Mouse (Mus musculus) CH12.LX (cell line): Measurements from ENCODE around the gene Sv2a. TPM values are rescaled to one million over a fixed set of nuclear protein-coding genes. Genes with fewer than 3 reads are reported as not detected.
A peak's percentile ranks its signal among the peaks of the same experiment; 100 is the strongest.

Source experiments
- DNase-seq: peaks from one replicate; pipeline ENCODE4 v3.0.0-alpha.2; 2013; ENCODE audit errors: extremely low read depth
- H3K27ac ChIP-seq: 2 replicates; pipeline ENCODE4 v1.5.1; 2012; ENCODE audit warnings: low read depth, mild to moderate bottlenecking, control low read depth, moderate library complexity; ENCODE audit not compliant: insufficient read depth
- H3K27me3 ChIP-seq: replicated peaks from 2 replicates; pipeline ENCODE3; 2012; ENCODE audit warnings: inconsistent platforms
- H3K36me3 ChIP-seq, 2 experiments: replicated peaks in 1 of 2; 2 replicates each; pipeline versions ENCODE3 to v1.6.1; 2012; ENCODE audit warnings: inconsistent platforms in 1 of 2, low read length in 1 of 2, mild to moderate bottlenecking in 1 of 2, mixed read lengths in 1 of 2, moderate library complexity in 1 of 2; ENCODE audit not compliant: control insufficient read depth in 1 of 2, insufficient read depth in 1 of 2
- H3K4me1 ChIP-seq, 2 experiments: 2 replicates each; pipeline ENCODE4 v1.6.1; 2012; ENCODE audit warnings: inconsistent platforms in 1 of 2, moderate library complexity in 1 of 2; ENCODE audit not compliant: insufficient read depth in 2 of 2, control insufficient read depth in 1 of 2
- H3K4me2 ChIP-seq: 2 replicates; pipeline ENCODE4 v1.6.1; 2012; ENCODE audit warnings: low read depth, mild to moderate bottlenecking, control low read depth; ENCODE audit not compliant: poor library complexity, insufficient read depth, severe bottlenecking
- H3K4me3 ChIP-seq, 3 experiments: fragments of 150-350 bp in 1 of 3; sonication (generic) in 1 of 3; replicated peaks in 1 of 3; 2 replicates each; pipeline versions ENCODE3 to v1.5.1; 2011 to 2012; ENCODE audit warnings: low read depth in 2 of 3, low read length in 2 of 3, mild to moderate bottlenecking in 2 of 3, moderate library complexity in 2 of 3, control low read depth in 1 of 3, improper control_type of control experiment in 1 of 3, inconsistent platforms in 1 of 3, mixed read lengths in 1 of 3; ENCODE audit not compliant: poor library complexity in 1 of 3
- H3K79me2 ChIP-seq: replicated peaks from 2 replicates; pipeline ENCODE4 v1.6.1; 2012; ENCODE audit warnings: mild to moderate bottlenecking, moderate library complexity; ENCODE audit not compliant: control insufficient read depth, poor library complexity, insufficient read depth, severe bottlenecking; ENCODE audit errors: extremely low read depth
- H3K9ac ChIP-seq: 2 replicates; pipeline ENCODE4 v1.6.1; 2012; ENCODE audit warnings: low read depth, mild to moderate bottlenecking, control low read depth, moderate library complexity; ENCODE audit not compliant: insufficient read depth
- H3K9me3 ChIP-seq: replicated peaks from 2 replicates; pipeline ENCODE3; 2012; ENCODE audit warnings: low read length, inconsistent platforms, mixed read lengths
- BHLHE40 ChIP-seq: IDR thresholded peaks from 2 replicates; pipeline ENCODE4 v1.6.1; 2011; ENCODE audit warnings: mild to moderate bottlenecking, low read depth, low read length, improper control_type of control experiment
- CHD2 ChIP-seq: IDR thresholded peaks from 2 replicates; pipeline ENCODE4 v1.6.1; 2011; ENCODE audit warnings: low read length, improper control_type of control experiment
- CTCF ChIP-seq, 2 experiments: IDR thresholded peaks in 1 of 2; conservative IDR thresholded peaks in 1 of 2; 2 replicates each; pipeline ENCODE4 v1.5.1; 2011 to 2012; ENCODE audit warnings: low read depth in 2 of 2, low read length in 2 of 2, improper control_type of control experiment in 1 of 2, inconsistent platforms in 1 of 2, mild to moderate bottlenecking in 1 of 2, moderate library complexity in 1 of 2
- E2F4 ChIP-seq: IDR thresholded peaks from 2 replicates; pipeline ENCODE4 v1.6.1; 2011; ENCODE audit warnings: low read depth, low read length, improper control_type of control experiment; ENCODE audit not compliant: insufficient replicate concordance
- ELF1 ChIP-seq: IDR thresholded peaks from 2 replicates; pipeline ENCODE4 v1.6.1; 2014; ENCODE audit warnings: low read depth, mild to moderate bottlenecking, inconsistent platforms, low read length, improper control_type of control experiment
- EP300 ChIP-seq: IDR thresholded peaks from 2 replicates; pipeline ENCODE4 v1.6.1; 2011; ENCODE audit warnings: low read length, improper control_type of control experiment
- ETS1 ChIP-seq: conservative IDR thresholded peaks from 2 replicates; pipeline ENCODE4 v1.6.1; 2012; ENCODE audit warnings: low read depth, mild to moderate bottlenecking, inconsistent platforms, low read length, improper control_type of control experiment, moderate library complexity
- GABPA ChIP-seq: IDR thresholded peaks from 2 replicates; pipeline ENCODE4 v1.6.1; 2012; ENCODE audit warnings: low read depth, low read length, improper control_type of control experiment, inconsistent platforms; ENCODE audit not compliant: insufficient replicate concordance
- HCFC1 ChIP-seq: IDR thresholded peaks from 2 replicates; pipeline ENCODE4 v1.6.1; 2012; ENCODE audit warnings: low read depth, mild to moderate bottlenecking, inconsistent platforms, low read length, improper control_type of control experiment
- IRF4 ChIP-seq: IDR thresholded peaks from 2 replicates; pipeline ENCODE4 v1.6.1; 2014; ENCODE audit warnings: low read depth, mild to moderate bottlenecking, inconsistent platforms, low read length, improper control_type of control experiment
- JUND ChIP-seq: conservative IDR thresholded peaks from 2 replicates; pipeline ENCODE4 v1.6.1; 2011; ENCODE audit warnings: low read depth, low read length, improper control_type of control experiment
- KAT2A ChIP-seq: IDR thresholded peaks from 2 replicates; pipeline ENCODE4 v1.6.1; 2012; ENCODE audit warnings: low read length, improper control_type of control experiment, inconsistent platforms; ENCODE audit not compliant: insufficient replicate concordance
- MAFK ChIP-seq: IDR thresholded peaks from 2 replicates; pipeline ENCODE4 v1.6.1; 2011; ENCODE audit warnings: low read length, improper control_type of control experiment; ENCODE audit not compliant: insufficient replicate concordance
- MAZ ChIP-seq: IDR thresholded peaks from 2 replicates; pipeline ENCODE4 v1.6.1; 2012; ENCODE audit warnings: low read depth, mild to moderate bottlenecking, inconsistent platforms, low read length, improper control_type of control experiment, moderate library complexity
- MEF2A ChIP-seq: IDR thresholded peaks from 2 replicates; pipeline ENCODE4 v1.6.1; 2014; ENCODE audit warnings: low read depth, mild to moderate bottlenecking, inconsistent platforms, low read length, improper control_type of control experiment, borderline replicate concordance
- MXI1 ChIP-seq: IDR thresholded peaks from 2 replicates; pipeline ENCODE4 v1.6.1; 2011; ENCODE audit warnings: mild to moderate bottlenecking, low read depth, low read length, improper control_type of control experiment
- MYC ChIP-seq: IDR thresholded peaks from 2 replicates; pipeline ENCODE4 v1.6.1; 2011; ENCODE audit warnings: low read depth, mild to moderate bottlenecking, improper control_type of control experiment, low read length
- NELFE ChIP-seq: IDR thresholded peaks from 2 replicates; pipeline ENCODE4 v1.6.1; 2011; ENCODE audit warnings: low read depth, low read length, improper control_type of control experiment
- PAX5 ChIP-seq: IDR thresholded peaks from 2 replicates; pipeline ENCODE4 v1.6.1; 2012; ENCODE audit warnings: low read length, inconsistent platforms, mixed read lengths
- POLR2A ChIP-seq: IDR thresholded peaks from 2 replicates; pipeline ENCODE4 v1.6.1; 2011; ENCODE audit warnings: low read depth, mild to moderate bottlenecking, improper control_type of control experiment, low read length
- POLR2AphosphoS2 ChIP-seq: IDR thresholded peaks from 2 replicates; pipeline ENCODE4 v1.6.1; 2011; ENCODE audit warnings: low read depth, low read length, improper control_type of control experiment
- RAD21 ChIP-seq: IDR thresholded peaks from 2 replicates; pipeline ENCODE4 v1.6.1; 2011; ENCODE audit warnings: low read depth, mild to moderate bottlenecking, low read length, improper control_type of control experiment, moderate library complexity
- TCF12 ChIP-seq: IDR thresholded peaks from 2 replicates; pipeline ENCODE4 v1.6.1; 2014; ENCODE audit warnings: low read depth, mild to moderate bottlenecking, inconsistent platforms, low read length, improper control_type of control experiment
- USF1 ChIP-seq: IDR thresholded peaks from 2 replicates; pipeline ENCODE4 v1.6.1; 2014; ENCODE audit warnings: low read depth, mild to moderate bottlenecking, inconsistent platforms, low read length, improper control_type of control experiment
- USF2 ChIP-seq: conservative IDR thresholded peaks from 2 replicates; pipeline ENCODE4 v1.6.1; 2011; ENCODE audit warnings: low read depth, low read length, improper control_type of control experiment
- ZMIZ1 ChIP-seq: IDR thresholded peaks from 2 replicates; pipeline ENCODE4 v1.6.1; 2012; ENCODE audit warnings: low read depth, mild to moderate bottlenecking, inconsistent platforms, low read length, improper control_type of control experiment
- dilution Hi-C: fragments of 300-500 bp; cut with MboI; formaldehyde crosslinking; loops from 2 replicates; pipeline ENCODE4 v1.14.3; 2020; ENCODE audit warnings: low sequenced_read_pairs; ENCODE audit not compliant: extremely low pct_unique_long_range_greater_than_20kb, extremely low pct_ligation_motif_present
- in situ Hi-C: fragments of 300-500 bp; cut with MboI; formaldehyde crosslinking; loops from 3 replicates; pipeline ENCODE4 v1.14.3; 2019; ENCODE audit warnings: low sequenced_read_pairs, low pct_ligation_motif_present, low pct_unique_long_range_greater_than_20kb, mixed read lengths
- polyA plus RNA-seq: library from polyadenylated mRNA; unstranded; fragments of >175 nt; gene quantifications from 2 replicates; pipeline ENCODE4 v1.2.1, GENCODE M21; 2012; ENCODE audit warnings: low read depth; ENCODE audit not compliant: insufficient read length
- total RNA-seq, 2 experiments: library from RNA; depleted of rRNA; stranded (reverse); fragments of 300-350 nt in 1 of 2; fragments of >200 nt in 1 of 2; gene quantifications; 2 replicates each; pipeline ENCODE4 v1.2.3; 2012 to 2014

The Sv2a gene
- total and polyA plus RNA-seq, 3 experiments = 1.1 to 6.7 (median 4.0) TPM

- H3K4me2 ChIP-seq = peak overlapping the region; percentile 31
- no peaks in the 10 kb centered on the region for H3K36me3 ChIP-seq
- peak; percentile 62 for DNase-seq
- H3K4me3 ChIP-seq = peak overlapping the region; percentile 55 to 84 (median 76)
- H3K79me2 ChIP-seq = no peaks in the 10 kb centered on the region
- in situ Hi-C loops = no loop called here
- peak overlapping the region; percentile 92 for H3K27ac ChIP-seq
- no peaks in the 10 kb centered on the region for H3K27me3 ChIP-seq
- dilution Hi-C loops = no loop called here
- H3K9me3 ChIP-seq = no peaks in the 10 kb centered on the region
- H3K4me1 ChIP-seq = peaks cover 2 to 48% of the 10 kb centered on the region in 2 experiments; a peak in 2 of 4 replicates
- no peak for TF ChIP-seq ZMIZ1
- TF ChIP-seq MAFK = 0 out of 2 replicates have a peak, but pooled peaks have one; percentile 8
- TF ChIP-seq POLR2AphosphoS2 = no peak
- no peak for TF ChIP-seq USF1
- no peak for TF ChIP-seq JUND
- 0 out of 2 replicates have a peak, but pooled peaks have one; percentile 36 for TF ChIP-seq EP300
- TF ChIP-seq RAD21 = no peak
- TF ChIP-seq TCF12 = no peak
- TF ChIP-seq ETS1 = peak; percentile 21; the same call in 1 of the 2 replicates
- 0 out of 2 replicates have a peak, but pooled peaks have one; percentile 9 for TF ChIP-seq ELF1
- peak; percentile 15; the same call in 1 of the 2 replicates for TF ChIP-seq MEF2A
- TF ChIP-seq USF2 = no peak
- 0 out of 2 replicates have a peak, but pooled peaks have one; percentile 18 for TF ChIP-seq KAT2A
- H3K9ac ChIP-seq = peak overlapping the region; percentile 80
Measured at GRCm38 (mm10) chr3:96237335-96237903, 56.5 kb downstream of the Sv2a start.

GRCm38 (mm10) chr3:96237904-96238511 is 57.1 kb downstream of the Sv2a start:
- Histone ChIP-seq H3K4me2 (peak overlapping the region; percentile 31), H3K9ac (peak overlapping the region; percentile 80), H3K4me3 (peak overlapping the region; percentile 55 to 84 (median 76)), H3K9me3 (no peaks in the 10 kb centered on the region), H3K27ac (peak overlapping the region; percentile 92), H3K4me1 (peaks cover under 1 to 48% of the 10 kb centered on the region in 2 experiments; a peak in 3 of 4 replicates), H3K27me3 (no peaks in the 10 kb centered on the region), H3K36me3 (no peaks in the 10 kb centered on the region), H3K79me2 (no peaks in the 10 kb centered on the region)
- dilution Hi-C loops (no loop called here), in situ Hi-C loops (no loop called here)
- peak; percentile 74 for DNase-seq
- TF ChIP-seq EP300 = no peak
- no peak for TF ChIP-seq IRF4
- no peak for TF ChIP-seq JUND
- peak; percentile 99 for TF ChIP-seq POLR2AphosphoS2
- no peak for TF ChIP-seq MXI1
- peak; percentile 81 for TF ChIP-seq POLR2A
- no peak for TF ChIP-seq PAX5
- TF ChIP-seq CTCF (conservative IDR thresholded peaks at IDR 0.05 in 1 of 2, IDR thresholded peaks at IDR 0.05 in 1 of 2; ENCODE audit: low read depth in 2 of 2, low read length in 2 of 2) = no peak
- no peak for TF ChIP-seq MYC
- no peak for TF ChIP-seq MAZ
- no peak for TF ChIP-seq BHLHE40
- TF ChIP-seq HCFC1 = peak; percentile 17; the same call in 1 of the 2 replicates
- no peak; the same call in 1 of the 2 replicates for TF ChIP-seq CHD2
- TF ChIP-seq RAD21 = no peak
- TF ChIP-seq NELFE = peak; percentile 10; the same call in 1 of the 2 replicates
- no peak for TF ChIP-seq MAFK
- peak; percentile 98 for TF ChIP-seq ZMIZ1
- 0 out of 2 replicates have a peak, but pooled peaks have one; percentile 34 for TF ChIP-seq USF2
- no peak for TF ChIP-seq E2F4
- TF ChIP-seq ELF1 = no peak
- no peak for TF ChIP-seq GABPA
- no peak for TF ChIP-seq ETS1
